Mouse (Mus musculus): ENCODE data around the gene Slc39a8.

The Slc39a8 gene

DNA sequence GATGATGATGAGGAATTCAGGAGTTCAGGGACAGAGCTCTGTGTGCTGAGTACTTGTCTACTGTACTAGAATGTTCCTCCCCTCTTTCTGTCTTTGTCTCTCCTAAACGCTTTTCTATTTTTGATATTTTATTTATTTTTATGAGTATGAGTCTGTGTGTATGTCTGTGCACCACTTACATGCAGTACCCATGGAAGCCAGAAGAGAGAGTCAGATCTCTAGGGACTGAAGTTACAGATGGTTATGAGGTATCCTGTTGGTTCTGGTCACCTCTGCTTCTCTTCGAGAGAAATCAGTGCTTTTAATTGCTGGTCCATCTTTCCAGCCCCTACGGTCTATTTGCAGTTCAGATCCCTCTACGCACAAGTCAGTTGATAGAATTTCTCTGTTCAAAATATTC is 90.9 kb downstream of the Slc39a8 start:
- DNase-seq (ENCODE audit: low spot score in 2 of 2), result no peak

DNA sequence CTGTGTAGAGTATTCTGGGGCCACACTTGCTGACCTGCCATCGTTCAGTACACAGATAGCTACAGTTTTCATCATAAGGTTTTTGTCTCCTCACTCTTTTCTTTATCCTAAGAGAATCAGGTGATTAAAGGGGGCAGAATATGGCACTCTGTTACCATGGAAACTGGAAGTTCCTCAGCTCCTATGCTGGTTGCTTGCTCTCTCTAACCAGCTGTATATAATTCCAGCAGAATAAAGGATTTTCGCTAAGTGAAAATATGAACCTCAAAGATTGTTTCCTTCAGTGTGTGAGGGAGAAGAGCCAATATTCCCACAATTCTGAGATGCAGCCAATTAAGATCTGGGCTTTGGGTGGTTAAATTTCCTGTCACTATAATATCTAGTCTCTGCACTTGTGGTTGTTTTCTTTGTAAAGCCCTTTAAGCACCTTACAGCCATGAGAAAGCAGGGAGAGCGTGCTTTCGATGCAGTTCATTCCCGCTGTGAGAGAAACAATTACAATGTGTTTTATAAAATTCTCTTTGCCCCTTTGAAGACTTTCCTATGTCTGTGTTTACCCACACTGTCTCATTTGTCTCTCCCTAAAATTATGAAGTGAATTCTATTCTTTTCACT is 93.6 kb downstream of the Slc39a8 start:
- DNase-seq (ENCODE audit: low spot score in 2 of 2), result peak; percentile 7 to 8

DNA sequence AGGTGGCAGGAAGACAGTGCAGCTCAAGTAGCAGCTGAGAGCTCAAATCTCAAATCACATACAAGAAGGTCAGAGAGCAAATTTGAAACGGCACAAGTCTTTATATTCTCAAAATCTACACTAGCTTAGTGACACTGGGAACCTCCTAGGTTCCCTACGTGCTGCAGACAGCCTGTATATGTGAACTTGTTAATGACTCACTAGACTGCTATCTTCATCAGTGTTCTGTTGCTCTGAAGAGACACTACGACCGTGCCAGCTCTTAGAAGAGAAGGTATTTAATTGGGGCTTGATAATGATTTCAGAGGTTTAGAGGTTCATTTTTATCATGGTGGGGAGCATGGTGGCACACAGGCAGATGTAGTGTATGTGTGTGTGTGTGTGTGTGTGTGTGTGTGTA is 94.2 kb downstream of the Slc39a8 start:
- no peak for DNase-seq (ENCODE audit: low spot score in 2 of 2)

DNA sequence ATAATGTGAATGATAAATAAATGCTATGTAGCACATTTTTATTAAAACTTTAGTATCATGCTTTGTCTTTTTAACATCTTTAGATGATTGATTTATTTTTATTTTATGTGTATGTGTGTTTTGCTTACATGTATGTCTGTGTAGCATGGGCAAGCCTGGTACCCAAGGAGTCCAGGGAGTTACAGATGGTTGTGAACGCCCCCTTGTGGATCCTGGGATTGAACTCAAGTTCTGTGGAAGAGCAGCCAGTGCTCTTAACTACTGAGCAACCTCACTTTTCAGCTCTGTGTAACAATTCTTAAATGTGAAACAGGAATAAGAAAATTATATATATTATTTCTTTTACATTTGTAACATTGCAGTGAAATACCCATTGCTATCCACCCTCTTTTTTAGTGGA is 101.7 kb downstream of the Slc39a8 start:
- no peak for DNase-seq (ENCODE audit: low spot score in 2 of 2)

DNA sequence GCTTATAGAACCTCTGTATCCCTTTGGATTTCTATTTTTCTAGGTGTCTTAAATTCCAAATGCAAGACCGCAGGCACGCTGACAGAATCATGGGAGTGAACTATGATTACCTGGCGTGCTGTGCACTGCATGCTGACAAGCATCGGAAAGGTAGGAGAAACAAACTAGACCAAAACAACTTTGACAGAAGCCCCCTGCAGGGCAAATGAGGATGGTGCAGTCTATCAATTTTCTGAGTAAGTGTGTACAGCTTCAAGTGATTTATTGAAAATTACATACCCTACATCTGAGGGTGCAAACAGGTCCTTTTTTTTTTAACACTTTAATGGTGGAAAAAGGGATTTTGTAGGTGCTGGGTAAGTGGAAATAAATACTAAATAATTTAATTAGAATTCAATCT is 103.1 kb downstream of the Slc39a8 start:
- no peak for DNase-seq (ENCODE audit: low spot score in 2 of 2)

DNA sequence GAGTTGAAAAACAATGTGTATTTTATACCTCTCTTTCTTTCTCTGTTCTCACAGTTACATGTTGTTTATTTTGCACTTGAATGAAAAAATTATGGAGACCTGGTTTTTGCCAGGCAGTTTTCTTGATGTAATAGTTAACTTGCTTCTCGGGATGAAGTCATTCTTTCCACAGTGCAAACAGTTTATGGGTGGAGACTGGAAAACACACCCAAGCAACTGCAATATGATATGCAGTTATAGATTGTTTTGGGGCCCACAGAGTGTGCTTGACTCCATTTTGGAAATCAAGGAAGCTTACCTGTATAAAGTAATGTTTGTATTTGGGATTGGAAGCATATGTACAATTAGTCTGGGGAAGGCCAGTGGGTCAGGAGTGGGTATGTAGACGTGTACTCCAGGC is 112.4 kb downstream of the Slc39a8 start:
- no peak for DNase-seq (ENCODE audit: low spot score in 2 of 2)

All from left cerebral cortex, adult 9 months (tissue).